Mouse (Mus musculus): ENCODE measurements around the gene Heatr1. TPM values are rescaled to one million over a fixed set of nuclear protein-coding genes. Genes with fewer than 3 reads are reported as not detected.
A peak's percentile ranks its signal among the peaks of the same experiment; 100 is the strongest.

Heatr1 gene
- total RNA-seq (2021), result 10 to 100 TPM; 27.3 to 31.7 TPM

- peak; percentile 90 to 93 for DNase-seq
Measured at GRCm38 (mm10) chr13:12394609-12395505, at the start of gene Heatr1. TSS of gene Heatr1 (plus strand) at chr13:12395027.

- no peak for DNase-seq
Measured at GRCm38 (mm10) chr13:12346837-12347236, 48.0 kb upstream of the Heatr1 start.

- no peak for DNase-seq
Measured at GRCm38 (mm10) chr13:12349197-12349824, 45.5 kb upstream of the Heatr1 start.

GRCm38 (mm10) chr13:12356184-12356583 lies 38.6 kb upstream of the Heatr1 start:
- DNase-seq, result no peak

- no peak for DNase-seq
Measured at GRCm38 (mm10) chr13:12357554-12357953, 37.3 kb upstream of the Heatr1 start.

- DNase-seq, result no peak
Measured at GRCm38 (mm10) chr13:12361486-12361885, 33.3 kb upstream of the Heatr1 start.

GRCm38 (mm10) chr13:12369041-12369621 lies 25.7 kb upstream of the Heatr1 start:
- no peak for DNase-seq

GRCm38 (mm10) chr13:12369930-12370329 lies 24.9 kb upstream of the Heatr1 start:
- no peak for DNase-seq

GRCm38 (mm10) chr13:12372755-12373154 lies 22.1 kb upstream of the Heatr1 start:
- no peak for DNase-seq

GRCm38 (mm10) chr13:12376778-12377177 lies 18.0 kb upstream of the Heatr1 start:
- DNase-seq, result no peak

GRCm38 (mm10) chr13:12384796-12385195 lies 10.0 kb upstream of the Heatr1 start:
- no peak for DNase-seq

- DNase-seq, result no peak
Measured at GRCm38 (mm10) chr13:12386286-12386685, 8.5 kb upstream of the Heatr1 start.

GRCm38 (mm10) chr13:12395571-12395970 lies 744 bp downstream of the Heatr1 start:
- no peak for DNase-seq

- DNase-seq, result no peak
Measured at GRCm38 (mm10) chr13:12408343-12409066, 13.7 kb downstream of the Heatr1 start.

- DNase-seq, result no peak
Measured at GRCm38 (mm10) chr13:12412016-12412415, 17.2 kb downstream of the Heatr1 start.

GRCm38 (mm10) chr13:12420596-12420995 lies 25.8 kb downstream of the Heatr1 start:
- DNase-seq, result no peak

- no peak for DNase-seq
Measured at GRCm38 (mm10) chr13:12428556-12428955, 33.7 kb downstream of the Heatr1 start.

- no peak for DNase-seq
Measured at GRCm38 (mm10) chr13:12433843-12434242, 39.0 kb downstream of the Heatr1 start.

- DNase-seq, result no peak
Measured at GRCm38 (mm10) chr13:12439586-12439985, 44.8 kb downstream of the Heatr1 start.

- no peak for DNase-seq
Measured at GRCm38 (mm10) chr13:12440813-12441212, 46.0 kb downstream of the Heatr1 start.

GRCm38 (mm10) chr13:12442008-12442587 lies 47.3 kb downstream of the Heatr1 start:
- DNase-seq, result peak; percentile 48 to 59

- DNase-seq, result no peak
Measured at GRCm38 (mm10) chr13:12453150-12453549, 58.3 kb downstream of the Heatr1 start.
